Mouse (Mus musculus): ENCODE data around the gene Dnah8.

The Dnah8 gene

DNA sequence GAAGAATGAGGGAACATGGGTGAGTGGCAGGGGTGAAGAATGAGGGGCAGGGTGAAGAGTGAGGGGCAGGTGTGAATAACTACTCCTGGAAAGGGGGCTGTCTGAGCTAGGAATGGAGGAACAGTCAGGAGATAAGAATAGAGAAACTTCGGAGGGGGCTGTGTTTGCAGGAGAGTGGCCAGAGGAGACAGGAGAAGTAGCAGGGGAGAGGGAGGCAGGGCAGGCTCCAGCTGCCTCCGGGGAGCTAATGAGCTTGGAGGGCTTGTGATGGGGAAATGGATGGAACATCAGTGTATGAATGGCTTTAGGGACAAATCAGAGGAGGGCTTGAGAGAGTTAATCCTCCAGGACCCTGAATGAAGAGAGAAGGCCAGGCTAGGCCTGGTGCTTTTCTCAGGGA is 272.9 kb downstream of the Dnah8 start:
- TF ChIP-seq NANOG (IDR thresholded peaks at IDR 0.05; ENCODE audit: borderline replicate concordance, low read length), result no peak
- no peak for TF ChIP-seq POU5F1 (IDR thresholded peaks at IDR 0.05; ENCODE audit: borderline replicate concordance, low read length)
- no peak for TF ChIP-seq CTCF (conservative IDR thresholded peaks at IDR 0.05; ENCODE audit: low read length)
- Histone ChIP-seq H3K9me3 (ENCODE audit: low read length) (0 out of 2 replicates have a peak, but pooled peaks cover 4% of the 10 kb centered on the region), H3K4me1 (replicated peaks; ENCODE audit: low read depth, low read length) (peaks cover 30% of the 10 kb centered on the region), H3K4me3 (replicated peaks; ENCODE audit: low read length) (no peak overlapping the region), H3K36me3 (ENCODE audit: insufficient read depth, low read length) (no peaks in the 10 kb centered on the region), H3K27me3 (ENCODE audit: insufficient read depth, low read length) (peaks cover 49% of the 10 kb centered on the region)

DNA sequence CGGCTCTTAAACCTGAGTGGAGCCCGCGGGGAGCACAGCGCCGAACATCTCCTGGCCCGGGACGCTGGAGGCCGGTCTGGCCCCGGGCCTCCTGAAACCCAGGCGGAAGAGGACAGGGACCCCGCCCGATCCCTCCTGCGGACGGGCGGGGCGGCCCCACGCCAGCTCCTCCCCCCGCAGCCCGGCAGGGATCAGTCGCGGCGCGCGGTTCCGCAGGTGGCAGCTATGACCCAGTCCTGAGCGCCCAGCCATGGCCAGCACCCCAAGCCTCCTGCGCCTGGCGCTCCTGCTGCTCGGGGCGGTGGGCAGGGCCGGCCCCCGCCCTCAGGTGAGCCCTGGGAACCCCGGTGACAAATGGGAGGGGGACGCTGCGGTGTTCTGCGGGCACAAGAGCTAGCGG is 277.5 kb downstream of the Dnah8 start, which contains the start of gene Glp1r:
Gene Glp1r (plus strand): TSS at position 191 of the 400 bp plus-strand sequence.
- TF ChIP-seq NANOG (IDR thresholded peaks at IDR 0.05; ENCODE audit: borderline replicate concordance, low read length) (no peak), CTCF (conservative IDR thresholded peaks at IDR 0.05; ENCODE audit: low read length) (no peak), POU5F1 (IDR thresholded peaks at IDR 0.05; ENCODE audit: borderline replicate concordance, low read length) (no peak)
- Histone ChIP-seq H3K4me1 (replicated peaks; ENCODE audit: low read depth, low read length) (peaks cover 26% of the 10 kb centered on the region), H3K27me3 (ENCODE audit: insufficient read depth, low read length) (peaks cover 63% of the 10 kb centered on the region), H3K9me3 (ENCODE audit: low read length) (0 out of 2 replicates have a peak, but pooled peaks cover 4% of the 10 kb centered on the region), H3K4me3 (replicated peaks; ENCODE audit: low read length) (peak within 1 kb of the TSS; percentile 90), H3K36me3 (ENCODE audit: insufficient read depth, low read length) (no peaks in the 10 kb centered on the region)

DNA sequence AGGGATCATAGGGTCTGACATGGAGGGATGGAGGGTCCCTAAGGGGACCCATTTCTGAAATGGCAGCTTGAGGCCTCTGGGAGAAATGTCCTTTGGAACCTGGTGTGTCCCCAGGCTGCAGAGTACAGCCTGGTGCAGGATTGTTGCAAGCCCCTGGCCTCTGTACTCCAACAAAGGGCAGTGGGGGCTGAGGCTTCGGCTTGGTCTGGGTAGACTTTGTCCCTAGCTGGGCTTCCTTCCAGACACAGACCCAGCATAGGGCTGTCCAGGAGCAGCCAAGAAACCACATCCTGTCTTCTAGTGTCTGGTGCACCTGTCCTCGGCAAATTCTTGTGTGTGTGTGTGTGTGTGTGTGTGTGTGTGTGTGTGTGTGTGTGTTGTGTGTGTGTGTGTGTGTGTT is 279.9 kb downstream of the Dnah8 start:
- no peak for TF ChIP-seq NANOG (IDR thresholded peaks at IDR 0.05; ENCODE audit: borderline replicate concordance, low read length)
- TF ChIP-seq CTCF (conservative IDR thresholded peaks at IDR 0.05; ENCODE audit: low read length), result no peak
- no peak for TF ChIP-seq POU5F1 (IDR thresholded peaks at IDR 0.05; ENCODE audit: borderline replicate concordance, low read length)
- Histone ChIP-seq H3K4me1 (replicated peaks; ENCODE audit: low read depth, low read length) (peaks cover 26% of the 10 kb centered on the region), H3K27me3 (ENCODE audit: insufficient read depth, low read length) (peaks cover 77% of the 10 kb centered on the region), H3K9me3 (ENCODE audit: low read length) (0 out of 2 replicates have a peak, but pooled peaks cover 4% of the 10 kb centered on the region), H3K36me3 (ENCODE audit: insufficient read depth, low read length) (0 out of 2 replicates have a peak, but pooled peaks cover 1% of the 10 kb centered on the region), H3K4me3 (replicated peaks; ENCODE audit: low read length) (no peak overlapping the region)

DNA sequence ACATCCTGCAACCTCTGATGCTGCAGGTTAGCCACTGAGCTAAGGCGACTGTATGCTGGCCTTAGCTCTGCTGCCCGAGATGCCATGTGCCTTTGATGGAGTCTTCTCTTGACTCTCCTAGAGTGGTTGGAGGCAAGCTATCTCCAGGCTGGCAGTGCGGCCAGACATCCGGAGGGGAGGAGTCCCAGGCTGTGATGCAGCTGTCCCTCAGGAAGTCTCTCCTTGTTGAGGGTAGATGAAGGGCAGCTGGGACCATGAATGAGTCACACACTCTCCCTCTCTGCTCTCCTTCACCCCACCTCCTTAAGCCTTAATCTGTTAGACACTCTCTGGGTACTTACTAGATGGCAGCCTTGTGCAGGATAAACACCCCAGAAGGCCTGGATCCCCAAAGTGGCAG is 283.4 kb downstream of the Dnah8 start:
- Histone ChIP-seq H3K4me1 (replicated peaks; ENCODE audit: low read depth, low read length) (peaks cover 7% of the 10 kb centered on the region), H3K9me3 (ENCODE audit: low read length) (no peaks in the 10 kb centered on the region), H3K4me3 (replicated peaks; ENCODE audit: low read length) (no peak overlapping the region), H3K27me3 (ENCODE audit: insufficient read depth, low read length) (peaks cover 65% of the 10 kb centered on the region), H3K36me3 (ENCODE audit: insufficient read depth, low read length) (0 out of 2 replicates have a peak, but pooled peaks cover 4% of the 10 kb centered on the region)
- TF ChIP-seq NANOG (IDR thresholded peaks at IDR 0.05; ENCODE audit: borderline replicate concordance, low read length) (no peak), CTCF (conservative IDR thresholded peaks at IDR 0.05; ENCODE audit: low read length) (no peak), POU5F1 (IDR thresholded peaks at IDR 0.05; ENCODE audit: borderline replicate concordance, low read length) (no peak)

DNA sequence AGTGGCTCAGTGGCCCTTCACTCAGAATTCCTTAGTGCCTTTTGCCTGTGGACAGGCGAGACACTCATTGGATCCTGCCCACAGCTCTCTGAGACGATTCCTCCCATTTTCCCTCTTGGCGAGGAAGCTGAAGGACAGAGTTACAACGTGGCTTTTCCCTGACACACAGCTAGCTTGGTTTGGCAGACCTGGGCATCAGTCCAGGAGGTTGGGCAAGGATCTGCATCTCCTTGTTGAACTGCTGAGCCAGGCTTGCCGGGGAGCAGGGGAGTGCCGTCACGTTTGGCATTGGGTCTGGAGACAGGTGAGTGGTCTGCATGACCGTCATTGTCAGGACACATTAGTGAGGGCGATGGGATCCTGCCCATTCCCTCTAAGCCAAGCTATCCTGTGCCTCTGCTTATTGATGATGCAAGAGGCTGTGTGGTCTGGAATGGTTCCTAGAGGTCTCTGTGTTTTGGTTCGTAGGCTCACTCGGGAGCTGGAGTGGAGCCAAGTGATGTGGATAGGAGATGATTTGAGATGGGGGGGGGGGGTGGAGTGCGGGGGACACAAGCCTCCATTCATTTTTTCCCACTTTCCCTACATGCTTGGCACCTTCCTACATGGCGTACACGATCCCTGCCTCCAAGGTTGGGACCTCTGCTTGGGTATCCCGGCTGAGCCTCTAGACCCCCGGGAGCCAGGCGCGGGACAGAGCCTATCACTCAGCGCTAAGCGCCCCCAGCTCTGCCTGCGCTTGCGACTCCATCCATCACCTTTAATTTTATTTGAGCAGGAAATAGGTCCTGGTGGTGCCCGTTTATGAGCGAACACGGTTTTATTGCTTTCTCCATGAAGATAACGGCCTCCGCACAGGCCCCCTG is 286.9 kb downstream of the Dnah8 start:
- Histone ChIP-seq H3K4me3 (replicated peaks; ENCODE audit: low read length) (no peak overlapping the region), H3K36me3 (ENCODE audit: insufficient read depth, low read length) (0 out of 2 replicates have a peak, but pooled peaks cover 4% of the 10 kb centered on the region), H3K27me3 (ENCODE audit: insufficient read depth, low read length) (peaks cover 47% of the 10 kb centered on the region), H3K4me1 (replicated peaks; ENCODE audit: low read depth, low read length) (peaks cover 6% of the 10 kb centered on the region), H3K9me3 (ENCODE audit: low read length) (no peaks in the 10 kb centered on the region)
- no peak for TF ChIP-seq POU5F1 (IDR thresholded peaks at IDR 0.05; ENCODE audit: borderline replicate concordance, low read length)
- no peak for TF ChIP-seq CTCF (conservative IDR thresholded peaks at IDR 0.05; ENCODE audit: low read length)
- TF ChIP-seq NANOG (IDR thresholded peaks at IDR 0.05; ENCODE audit: borderline replicate concordance, low read length), result no peak

DNA sequence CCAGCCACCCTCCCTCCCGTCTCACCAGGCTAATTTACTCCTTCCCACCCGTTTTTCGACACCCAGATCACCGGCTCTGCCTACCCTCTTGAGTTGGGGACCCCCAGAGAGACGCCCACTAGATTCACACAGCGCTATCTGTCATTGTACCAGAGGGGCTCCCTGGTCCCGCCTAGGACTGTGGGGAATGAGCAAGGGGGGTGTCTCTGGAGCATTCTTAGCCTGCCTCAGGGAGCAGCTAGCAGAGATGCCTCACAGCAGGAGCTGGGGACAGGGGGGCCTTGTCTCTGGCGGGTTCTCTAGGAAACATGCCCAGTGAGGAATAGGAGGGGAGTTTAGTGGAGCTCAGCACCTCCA is 287.6 kb downstream of the Dnah8 start:
- Histone ChIP-seq H3K27me3 (ENCODE audit: insufficient read depth, low read length) (peaks cover 42% of the 10 kb centered on the region), H3K4me1 (replicated peaks; ENCODE audit: low read depth, low read length) (peaks cover 6% of the 10 kb centered on the region), H3K36me3 (ENCODE audit: insufficient read depth, low read length) (0 out of 2 replicates have a peak, but pooled peaks cover 4% of the 10 kb centered on the region), H3K4me3 (replicated peaks; ENCODE audit: low read length) (no peak overlapping the region), H3K9me3 (ENCODE audit: low read length) (no peaks in the 10 kb centered on the region)
- TF ChIP-seq NANOG (IDR thresholded peaks at IDR 0.05; ENCODE audit: borderline replicate concordance, low read length) (no peak), CTCF (conservative IDR thresholded peaks at IDR 0.05; ENCODE audit: low read length) (no peak), POU5F1 (IDR thresholded peaks at IDR 0.05; ENCODE audit: borderline replicate concordance, low read length) (no peak)

DNA sequence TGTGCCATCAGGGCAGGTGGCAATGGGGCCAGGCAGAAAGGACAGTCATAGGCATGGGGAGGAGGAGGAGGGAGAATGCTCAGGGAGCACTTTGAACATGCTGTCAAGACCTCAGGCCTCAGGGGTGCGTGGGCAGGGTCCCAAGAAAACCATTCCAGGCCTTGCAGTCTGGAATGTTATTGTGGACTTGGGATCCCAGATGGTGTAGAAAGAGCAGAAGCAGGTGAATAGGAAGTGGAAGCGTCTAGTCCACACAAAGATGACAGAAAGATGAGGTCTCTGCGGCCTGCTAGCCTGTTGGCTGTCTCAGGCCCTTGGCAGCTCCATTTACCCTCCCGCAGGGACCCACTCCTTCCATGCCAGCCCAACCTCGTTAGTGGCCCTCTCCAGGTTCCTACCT is 288.4 kb downstream of the Dnah8 start:
- Histone ChIP-seq H3K9me3 (ENCODE audit: low read length) (no peaks in the 10 kb centered on the region), H3K27me3 (ENCODE audit: insufficient read depth, low read length) (peaks cover 37% of the 10 kb centered on the region), H3K4me1 (replicated peaks; ENCODE audit: low read depth, low read length) (peaks cover 6% of the 10 kb centered on the region), H3K4me3 (replicated peaks; ENCODE audit: low read length) (no peak overlapping the region), H3K36me3 (ENCODE audit: insufficient read depth, low read length) (0 out of 2 replicates have a peak, but pooled peaks cover 4% of the 10 kb centered on the region)
- TF ChIP-seq CTCF (conservative IDR thresholded peaks at IDR 0.05; ENCODE audit: low read length) (no peak), NANOG (IDR thresholded peaks at IDR 0.05; ENCODE audit: borderline replicate concordance, low read length) (no peak), POU5F1 (IDR thresholded peaks at IDR 0.05; ENCODE audit: borderline replicate concordance, low read length) (no peak)

DNA sequence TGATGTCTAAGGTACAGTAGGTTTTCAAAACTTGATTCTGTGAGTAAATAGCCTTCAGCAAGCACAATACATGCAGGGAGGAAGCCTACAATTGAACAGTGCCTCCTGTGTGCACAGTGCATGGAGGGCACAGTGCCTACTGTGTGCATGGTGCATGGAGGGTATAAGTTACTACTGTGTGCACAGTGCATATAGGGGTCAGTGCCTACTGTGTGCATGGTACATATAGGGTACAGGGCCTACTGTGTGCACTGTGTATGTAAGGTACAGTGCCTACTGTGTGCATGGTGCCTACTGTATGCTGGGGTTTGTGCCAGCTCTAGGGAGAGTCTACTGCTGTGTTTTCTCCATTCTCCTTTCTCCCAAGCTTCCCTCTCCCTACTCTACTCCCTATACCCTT is 290.1 kb downstream of the Dnah8 start:
- Histone ChIP-seq H3K4me1 (replicated peaks; ENCODE audit: low read depth, low read length) (peaks cover 6% of the 10 kb centered on the region), H3K4me3 (replicated peaks; ENCODE audit: low read length) (no peak overlapping the region), H3K36me3 (ENCODE audit: insufficient read depth, low read length) (peaks cover 7% of the 10 kb centered on the region), H3K9me3 (ENCODE audit: low read length) (no peaks in the 10 kb centered on the region), H3K27me3 (ENCODE audit: insufficient read depth, low read length) (peaks cover 26% of the 10 kb centered on the region)
- TF ChIP-seq CTCF (conservative IDR thresholded peaks at IDR 0.05; ENCODE audit: low read length), result no peak
- TF ChIP-seq NANOG (IDR thresholded peaks at IDR 0.05; ENCODE audit: borderline replicate concordance, low read length), result no peak
- TF ChIP-seq POU5F1 (IDR thresholded peaks at IDR 0.05; ENCODE audit: borderline replicate concordance, low read length), result no peak
